Mouse (Mus musculus) limb, embryonic 12.5 days (tissue): ENCODE results near the gene Zfp329. TPM values are rescaled to one million over a fixed set of nuclear protein-coding genes. Genes with fewer than 3 reads are reported as not detected.
"Not testable (repeated sequence)": the region's sequence is repeated elsewhere in the genome, so short reads cannot be mapped to it uniquely, and the experiment has no call there.

Experiments used
- ATAC-seq: fragments of 200-750 bp; cut with Nextera tagmentation; 2 replicates; pipeline ENCODE4 v1.8.0; 2017; ENCODE audit warnings: low read depth, moderate TSS enrichment; ENCODE audit not compliant: insufficient number of reproducible peaks, insufficient read depth, low FRiP score, low TSS enrichment
- H3K27ac ChIP-seq: fragments of 300-500 bp; sonication (generic); 2 replicates; pipeline ENCODE4 v1.5.1; 2016; ENCODE audit warnings: mild to moderate bottlenecking, moderate library complexity
- H3K27me3 ChIP-seq: fragments of 300-500 bp; sonication (generic); 2 replicates; pipeline ENCODE4 v1.6.1; 2016; ENCODE audit warnings: mild to moderate bottlenecking, moderate library complexity
- H3K36me3 ChIP-seq: fragments of 300-500 bp; sonication (generic); 2 replicates; pipeline ENCODE4 v1.6.1; 2016; ENCODE audit warnings: mild to moderate bottlenecking, moderate library complexity
- H3K4me1 ChIP-seq: fragments of 300-500 bp; sonication (generic); replicated peaks from 2 replicates; pipeline ENCODE4 v1.6.1; 2016
- H3K4me2 ChIP-seq: fragments of 300-500 bp; sonication (generic); 2 replicates; pipeline ENCODE4 v1.6.1; 2016; ENCODE audit warnings: mild to moderate bottlenecking, moderate library complexity
- H3K4me3 ChIP-seq: fragments of 300-500 bp; sonication (generic); replicated peaks from 2 replicates; pipeline ENCODE4 v1.5.1; 2016; ENCODE audit warnings: mild to moderate bottlenecking
- H3K9ac ChIP-seq: fragments of 300-500 bp; sonication (generic); replicated peaks from 2 replicates; pipeline ENCODE4 v1.6.1; 2016; ENCODE audit warnings: mild to moderate bottlenecking, moderate library complexity
- H3K9me3 ChIP-seq: fragments of 300-500 bp; sonication (generic); 2 replicates; pipeline ENCODE4 v1.6.1; 2016; ENCODE audit warnings: mild to moderate bottlenecking, moderate library complexity
- WGBS: fragments of 180-500 bp; shearing (Covaris S2); methylation state at CpG from one replicate; pipeline ENCODE4 v1.1.7; 2016; 5-methylcytosine and 5-hydroxymethylcytosine counted together
- polyA plus RNA-seq: library from polyadenylated mRNA; unstranded; fragments of >200 nt; fragmentation: Nextera tagmentation; extraction: Ambion mirVana; gene quantifications from 2 replicates; pipeline ENCODE4 v1.2.1, GENCODE M21; 2016

The Zfp329 gene
- polyA plus RNA-seq, result 19.7 TPM in 2 replicates

DNA sequence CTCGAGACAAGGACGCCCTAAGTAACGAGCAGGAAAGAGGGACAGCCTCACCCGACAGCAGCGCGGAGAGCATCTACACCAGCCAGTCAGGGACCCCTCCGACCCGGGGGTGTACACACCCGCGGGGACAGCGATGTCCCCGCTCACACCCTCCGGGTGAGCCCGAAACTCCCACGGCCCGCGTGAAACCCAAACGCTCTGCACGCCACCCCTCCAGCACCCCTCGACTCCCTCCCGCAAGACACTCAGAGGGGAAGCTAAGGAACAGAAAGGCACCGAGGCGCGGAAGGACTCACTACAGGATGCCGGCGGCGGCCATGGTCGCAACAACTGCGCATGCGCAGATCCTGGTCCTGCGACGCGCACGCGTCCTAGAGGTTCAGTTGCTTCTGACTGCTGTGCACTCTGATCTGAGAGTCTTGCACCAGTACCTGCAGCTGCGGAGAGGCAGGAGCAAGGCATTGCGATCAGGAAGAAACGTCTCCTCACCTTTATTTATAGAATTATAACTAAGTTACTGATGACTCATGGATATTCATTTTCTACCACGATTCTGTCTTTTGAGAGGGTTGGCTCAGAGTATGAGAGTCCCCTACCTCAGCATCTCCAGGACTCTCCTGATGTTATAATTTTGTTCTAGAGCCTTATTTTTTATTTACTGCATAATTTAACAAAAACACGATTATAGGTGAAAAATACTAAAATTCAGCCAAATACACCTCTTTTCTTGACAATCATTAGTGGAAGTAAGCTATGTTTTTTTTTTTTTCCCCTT is at the start of gene Zfp329:
Zfp329 (minus strand) TSS at position 338 of the 775 bp plus-strand sequence.
- H3K9ac ChIP-seq, result peak within 1 kb of the TSS; percentile 82
- peak within 1 kb of the TSS; percentile 66 for H3K4me3 ChIP-seq
- no peaks in the 10 kb centered on the region for H3K27me3 ChIP-seq
- peaks cover 25% of the 10 kb centered on the region for H3K36me3 ChIP-seq
- WGBS, result under 1% methylated on average over 40 of the region's 40 CpGs
- peaks cover 4% of the 10 kb centered on the region for H3K4me1 ChIP-seq
- H3K9me3 ChIP-seq, result peaks cover 34% of the 10 kb centered on the region
- ATAC-seq, result peak; percentile 96
- peak within 1 kb of the TSS; percentile 73 for H3K4me2 ChIP-seq
- peak within 1 kb of the TSS; percentile 83 for H3K27ac ChIP-seq

GRCm38 (mm10) chr7:12835779-12836178 is 17.1 kb upstream of the Zfp329 start:
- peak overlapping the region; percentile 56 for H3K4me3 ChIP-seq
- H3K9me3 ChIP-seq, result peaks cover 49% of the 10 kb centered on the region
- H3K36me3 ChIP-seq, result peaks cover 48% of the 10 kb centered on the region
- no peaks in the 10 kb centered on the region for H3K27me3 ChIP-seq
- no peak for ATAC-seq
- no peak overlapping the region for H3K27ac ChIP-seq
- WGBS, result 95% methylated on average over 4 of the region's 4 CpGs
- H3K9ac ChIP-seq, result no peak overlapping the region
- no peaks in the 10 kb centered on the region; the same call in 1 of the 2 replicates for H3K4me1 ChIP-seq
- peak overlapping the region; percentile 56 for H3K4me2 ChIP-seq

- Histone ChIP-seq H3K27me3 (no peaks in the 10 kb centered on the region), H3K4me3 (peak overlapping the region; percentile 56), H3K9me3 (peaks cover 43% of the 10 kb centered on the region), H3K9ac (peak overlapping the region; percentile 57), H3K4me1 (no peaks in the 10 kb centered on the region; the same call in 1 of the 2 replicates), H3K4me2 (peak overlapping the region; percentile 56), H3K36me3 (peaks cover 42% of the 10 kb centered on the region), H3K27ac (peak overlapping the region; percentile 25; the same call in 1 of the 2 replicates)
- ATAC-seq, result peak; percentile 40; the same call in 1 of the 2 replicates
- WGBS, result 43% methylated on average over 13 of the region's 13 CpGs
Observed at GRCm38 (mm10) chr7:12835193-12835671, 16.6 kb upstream of the Zfp329 start.

- Histone ChIP-seq H3K27ac (peak within 1 kb of the TSS; percentile 25; the same call in 1 of the 2 replicates), H3K9ac (peak within 1 kb of the TSS; percentile 57), H3K9me3 (peaks cover 40% of the 10 kb centered on the region), H3K27me3 (no peaks in the 10 kb centered on the region), H3K36me3 (peaks cover 36% of the 10 kb centered on the region), H3K4me3 (peak within 1 kb of the TSS; percentile 56), H3K4me1 (no peaks in the 10 kb centered on the region; the same call in 1 of the 2 replicates), H3K4me2 (peak within 1 kb of the TSS; percentile 56)
- 3% methylated on average over 47 of the region's 47 CpGs for WGBS
- peak; percentile 94 for ATAC-seq
Observed at GRCm38 (mm10) chr7:12834162-12835120, 15.8 kb upstream of the Zfp329 start, which contains the start of gene Zfp110. Zfp110 (plus strand) TSS chr7:12834761.

GRCm38 (mm10) chr7:12815566-12815965 is 3.1 kb downstream of the Zfp329 start:
- 91% methylated on average over 8 of the region's 8 CpGs for WGBS
- no peak overlapping the region for H3K4me2 ChIP-seq
- H3K4me3 ChIP-seq, result no peak overlapping the region
- peaks cover 54% of the 10 kb centered on the region for H3K36me3 ChIP-seq
- no peak overlapping the region for H3K9ac ChIP-seq
- H3K9me3 ChIP-seq, result peaks cover 49% of the 10 kb centered on the region
- no peak overlapping the region for H3K27ac ChIP-seq
- peaks cover 4% of the 10 kb centered on the region for H3K4me1 ChIP-seq
- ATAC-seq, result no peak
- no peaks in the 10 kb centered on the region for H3K27me3 ChIP-seq

GRCm38 (mm10) chr7:12803727-12804071 is 15.0 kb downstream of the Zfp329 start:
- Histone ChIP-seq H3K9me3 (peaks cover 9% of the 10 kb centered on the region; the same call in 1 of the 2 replicates), H3K27me3 (no peaks in the 10 kb centered on the region), H3K27ac (peak overlapping the region; percentile 66), H3K36me3 (peaks cover 26% of the 10 kb centered on the region), H3K4me3 (peak overlapping the region; percentile 43), H3K4me1 (no peaks in the 10 kb centered on the region), H3K4me2 (peak overlapping the region; percentile 78), H3K9ac (peak overlapping the region; percentile 73)
- peak; percentile 87 for ATAC-seq
- under 1% methylated on average over 16 of the region's 16 CpGs for WGBS

- peak within 1 kb of the TSS; percentile 43 for H3K4me3 ChIP-seq
- H3K4me2 ChIP-seq, result peak within 1 kb of the TSS; percentile 78
- ATAC-seq, result peak; percentile 94
- peaks cover 19% of the 10 kb centered on the region for H3K36me3 ChIP-seq
- peaks cover 9% of the 10 kb centered on the region; the same call in 1 of the 2 replicates for H3K9me3 ChIP-seq
- 6% methylated on average over 31 of the region's 31 CpGs for WGBS
- peak within 1 kb of the TSS; percentile 73 for H3K9ac ChIP-seq
- no peaks in the 10 kb centered on the region for H3K4me1 ChIP-seq
- peak within 1 kb of the TSS; percentile 66 for H3K27ac ChIP-seq
- no peaks in the 10 kb centered on the region for H3K27me3 ChIP-seq
Observed at GRCm38 (mm10) chr7:12802866-12803726, 15.6 kb downstream of the Zfp329 start, which contains the start of gene Zscan18. Zscan18 (minus strand) TSS chr7:12803635.

DNA sequence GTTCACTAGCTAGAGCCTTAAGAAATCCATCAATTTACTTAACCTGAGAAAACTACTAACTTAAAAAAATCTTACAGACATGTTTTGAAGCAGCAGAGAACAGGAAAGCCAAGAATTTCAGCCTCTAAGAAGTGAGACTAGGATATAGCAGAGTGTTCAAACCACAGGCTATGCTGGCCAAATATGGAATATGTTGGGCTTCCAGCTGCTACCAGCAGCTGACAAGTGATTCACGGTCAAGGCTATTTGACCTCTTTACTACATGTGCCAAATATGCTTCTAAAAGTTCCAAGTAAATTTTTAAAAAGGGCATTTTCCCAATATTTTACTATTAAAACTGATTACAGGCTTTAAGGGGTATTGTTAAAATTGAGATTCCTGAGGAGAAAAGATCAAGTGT is 19.1 kb downstream of the Zfp329 start:
- no peak for ATAC-seq
- 89% methylated on average over 1 of the region's 1 CpGs for WGBS
- H3K4me3 ChIP-seq, result no peak overlapping the region
- no peak overlapping the region for H3K27ac ChIP-seq
- peaks cover 16% of the 10 kb centered on the region; the same call in 1 of the 2 replicates for H3K9me3 ChIP-seq
- H3K4me2 ChIP-seq, result no peak overlapping the region
- 0 out of 2 replicates have a peak, but pooled peaks cover 7% of the 10 kb centered on the region for H3K36me3 ChIP-seq
- H3K9ac ChIP-seq, result no peak overlapping the region
- H3K27me3 ChIP-seq, result no peaks in the 10 kb centered on the region
- no peaks in the 10 kb centered on the region for H3K4me1 ChIP-seq

GRCm38 (mm10) chr7:12797971-12798370 is 20.7 kb downstream of the Zfp329 start:
- no peak overlapping the region for H3K27ac ChIP-seq
- 0 out of 2 replicates have a peak, but pooled peaks cover 7% of the 10 kb centered on the region for H3K36me3 ChIP-seq
- WGBS, result 76% methylated on average over 2 of the region's 2 CpGs
- H3K27me3 ChIP-seq, result no peaks in the 10 kb centered on the region
- no peaks in the 10 kb centered on the region for H3K4me1 ChIP-seq
- peaks cover 16% of the 10 kb centered on the region; the same call in 1 of the 2 replicates for H3K9me3 ChIP-seq
- H3K4me3 ChIP-seq, result no peak overlapping the region
- no peak for ATAC-seq
- H3K9ac ChIP-seq, result no peak overlapping the region
- no peak overlapping the region for H3K4me2 ChIP-seq

DNA sequence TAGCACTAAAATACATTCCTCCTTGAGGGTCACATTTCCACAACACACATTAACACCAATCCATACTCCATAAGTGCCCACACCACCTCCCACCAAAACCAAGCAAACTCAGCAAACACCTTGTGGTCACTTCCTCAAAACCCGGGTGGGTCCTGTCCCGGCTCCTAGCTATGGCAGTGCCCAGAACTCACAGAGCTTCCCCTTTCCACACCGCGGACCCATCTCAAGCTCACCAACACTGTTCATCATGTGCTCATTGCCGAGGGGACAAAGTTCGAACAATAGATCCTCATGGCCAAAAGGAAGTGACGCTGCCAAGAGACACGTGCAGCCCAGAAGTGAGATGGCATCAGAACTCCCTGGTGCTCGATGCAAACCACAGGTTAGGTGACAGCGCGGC is 26.0 kb downstream of the Zfp329 start:
- H3K4me3 ChIP-seq, H3K27ac ChIP-seq, H3K9me3 ChIP-seq, H3K4me1 ChIP-seq, H3K36me3 ChIP-seq, H3K27me3 ChIP-seq, H3K4me2 ChIP-seq, ATAC-seq, H3K9ac ChIP-seq: not testable (repeated sequence)
- 89% methylated on average over 11 of the region's 11 CpGs for WGBS
